Mouse (Mus musculus) liver, embryonic 13.5 days (tissue): Measurements from ENCODE around the gene Ang5. TPM values are rescaled to one million over a fixed set of nuclear protein-coding genes. Genes with fewer than 3 reads are reported as not detected.
"Not testable (repeated sequence)": the region's sequence is repeated elsewhere in the genome, so short reads cannot be mapped to it uniquely, and the experiment has no call there.

Experiments used
- ATAC-seq: fragments of 200-750 bp; cut with Nextera tagmentation; 2 replicates; pipeline ENCODE4 v1.8.0; 2017; ENCODE audit warnings: low read depth, mild to moderate bottlenecking, moderate number of reproducible peaks, moderate library complexity
- DNase-seq: peaks from one replicate; pipeline ENCODE4 v3.0.0; 2022
- H3K27ac ChIP-seq: fragments of 300-500 bp; sonication (generic); 2 replicates; pipeline ENCODE4 v1.5.1; 2015; ENCODE audit warnings: moderate library complexity, mild to moderate bottlenecking, inconsistent platforms
- H3K27me3 ChIP-seq: fragments of 300-500 bp; sonication (generic); 2 replicates; pipeline ENCODE4 v1.6.1; 2015; ENCODE audit warnings: mild to moderate bottlenecking, inconsistent platforms
- H3K36me3 ChIP-seq: fragments of 300-500 bp; sonication (generic); 2 replicates; pipeline ENCODE4 v1.6.1; 2015; ENCODE audit warnings: mild to moderate bottlenecking, inconsistent platforms
- H3K4me1 ChIP-seq: fragments of 300-500 bp; sonication (generic); replicated peaks from 2 replicates; pipeline ENCODE4 v1.6.1; 2015; ENCODE audit warnings: inconsistent platforms
- H3K4me2 ChIP-seq: fragments of 300-500 bp; sonication (generic); 2 replicates; pipeline ENCODE4 v1.6.1; 2015; ENCODE audit warnings: inconsistent platforms, mild to moderate bottlenecking, moderate library complexity
- H3K4me3 ChIP-seq: fragments of 300-500 bp; sonication (generic); replicated peaks from 2 replicates; pipeline ENCODE4 v1.5.1; 2015; ENCODE audit warnings: mild to moderate bottlenecking, inconsistent platforms
- H3K9ac ChIP-seq: fragments of 300-500 bp; sonication (generic); 2 replicates; pipeline ENCODE4 v1.6.1; 2015; ENCODE audit warnings: mild to moderate bottlenecking, inconsistent platforms
- H3K9me3 ChIP-seq: fragments of 300-500 bp; sonication (generic); replicated peaks from 2 replicates; pipeline ENCODE4 v1.6.1; 2016; ENCODE audit warnings: inconsistent platforms
- WGBS: fragments of 180-500 bp; shearing (Covaris S2); methylation state at CpG from one replicate; pipeline ENCODE4 v1.1.7; 2015; ENCODE audit not compliant: insufficient replicate concordance; 5-methylcytosine and 5-hydroxymethylcytosine counted together
- polyA plus RNA-seq: library from polyadenylated mRNA; unstranded; fragments of >200 nt; fragmentation: Nextera tagmentation; extraction: Ambion mirVana; gene quantifications from 2 replicates; pipeline ENCODE4 v1.2.1, GENCODE M21; 2015

Gene Ang5
- not detected in 2 replicates for polyA plus RNA-seq

DNA sequence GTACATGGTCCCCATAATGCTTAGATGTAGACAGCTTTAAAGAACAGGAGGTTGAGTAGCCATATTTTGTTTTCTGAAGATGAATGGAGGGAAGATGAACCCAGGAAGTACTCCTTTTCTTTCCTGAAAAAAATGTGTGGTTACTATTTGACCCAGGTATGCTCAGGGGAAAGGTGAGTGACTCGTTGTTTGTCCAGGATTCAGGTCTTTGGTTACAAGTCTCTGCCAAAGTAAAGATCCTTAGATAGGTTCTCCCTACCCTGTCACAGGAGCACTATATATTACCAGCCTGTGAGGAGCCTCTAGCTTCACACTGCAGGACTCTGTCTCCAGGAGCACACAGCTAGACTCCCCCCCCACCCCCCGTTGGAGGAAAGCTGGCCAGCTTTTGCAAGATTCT, at the start of gene Ang5:
Gene Ang5 (plus strand): TSS at position 301 of the 400 bp plus-strand sequence.
- H3K36me3 ChIP-seq, H3K4me3 ChIP-seq, H3K27ac ChIP-seq, H3K9ac ChIP-seq, DNase-seq, ATAC-seq, H3K9me3 ChIP-seq, H3K4me2 ChIP-seq, H3K4me1 ChIP-seq, H3K27me3 ChIP-seq: not testable (repeated sequence)
- no CpG with 5 or more reads among the region's 2 CpGs for WGBS

DNA sequence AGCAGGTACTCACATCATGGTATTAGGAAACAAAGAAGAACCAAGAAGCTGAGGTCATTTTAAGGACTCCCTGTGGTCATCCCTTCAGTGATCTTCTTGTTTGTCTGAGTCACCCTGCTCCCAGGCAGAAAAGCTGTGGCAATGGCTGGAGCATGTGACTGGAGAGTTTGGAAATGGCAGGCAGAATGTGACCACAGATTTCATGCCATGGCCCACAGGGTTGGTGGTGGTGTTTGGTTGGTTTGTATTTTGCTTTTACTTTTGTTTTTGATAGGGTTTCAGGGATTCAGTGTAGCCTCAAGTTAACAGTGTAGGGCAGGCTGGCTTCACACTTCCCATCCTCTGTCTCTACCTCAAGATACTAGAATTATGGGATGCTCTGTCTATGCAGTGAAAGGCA, 38.7 kb upstream of the Ang5 start:
- DNase-seq, H3K9me3 ChIP-seq, H3K36me3 ChIP-seq, H3K27ac ChIP-seq, ATAC-seq, H3K4me1 ChIP-seq, H3K27me3 ChIP-seq, H3K9ac ChIP-seq, H3K4me2 ChIP-seq, H3K4me3 ChIP-seq: not testable (repeated sequence)

DNA sequence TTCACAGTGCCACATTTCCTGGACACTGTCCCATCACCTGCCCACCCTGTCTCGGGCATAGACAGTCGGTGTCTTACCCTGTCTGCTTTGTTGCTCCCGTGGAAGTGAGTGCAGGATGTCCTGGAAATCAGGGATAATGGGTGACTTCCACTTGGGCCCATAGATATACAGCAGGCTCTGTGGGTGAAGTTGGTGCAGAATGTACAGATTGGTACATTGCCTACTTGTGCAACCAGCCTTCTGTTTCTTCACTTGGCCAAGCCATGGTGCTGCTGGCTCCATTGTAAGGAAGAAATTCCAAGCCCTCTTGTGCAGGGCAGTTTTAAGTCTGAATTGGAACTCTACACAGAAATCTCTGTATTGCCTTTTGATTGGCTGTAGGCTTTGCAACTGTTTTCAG, 33.4 kb upstream of the Ang5 start, which contains the start of gene Ear10:
Gene Ear10 (minus strand): TSS at position 101 of the 400 bp plus-strand sequence.
- not testable (repeated sequence) for H3K27me3 ChIP-seq, H3K4me3 ChIP-seq, H3K4me2 ChIP-seq, H3K36me3 ChIP-seq, H3K9ac ChIP-seq, H3K9me3 ChIP-seq, ATAC-seq, DNase-seq
- H3K27ac ChIP-seq = 0 out of 2 replicates have a peak within 1 kb of the TSS, but pooled peaks have one; percentile 13
- 67% methylated on average over 3 of the region's 3 CpGs for WGBS
- H3K4me1 ChIP-seq = peaks cover 18% of the 10 kb centered on the region; the same call in 1 of the 2 replicates

DNA sequence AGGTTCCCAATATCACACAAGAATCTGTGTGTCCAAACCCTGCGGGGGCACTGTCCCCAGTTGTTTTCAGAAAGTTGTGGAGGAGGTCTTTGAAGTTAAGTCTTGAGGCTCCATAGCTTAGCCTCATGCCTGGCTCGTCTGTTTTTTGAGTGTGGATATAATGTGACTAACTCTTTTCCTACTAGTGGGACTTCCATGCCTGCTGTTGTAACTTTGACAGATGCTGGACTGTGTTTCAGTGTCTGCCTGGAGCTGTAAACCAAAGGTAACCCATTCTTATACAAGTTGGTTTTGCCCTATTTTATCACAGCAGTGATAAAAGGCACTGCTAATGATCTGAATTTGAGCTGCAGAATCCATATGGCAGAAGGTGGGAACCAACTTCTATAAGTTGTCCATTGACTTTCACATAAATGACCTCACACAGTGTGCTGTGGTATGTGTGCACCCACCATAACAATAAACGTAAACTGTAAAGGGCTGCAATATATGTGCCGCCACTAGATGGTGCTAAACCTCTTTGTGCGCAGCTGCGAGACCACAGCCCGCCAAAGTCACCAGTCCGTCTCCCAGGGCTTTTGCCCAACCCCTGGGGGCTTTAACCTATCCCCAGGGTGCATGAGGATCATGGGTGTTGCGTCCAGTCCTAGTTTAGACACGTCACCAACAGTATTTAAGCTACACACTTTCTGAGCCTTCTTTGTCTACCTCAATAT, 32.0 kb upstream of the Ang5 start, which contains the start of gene Gm8113:
Gene Gm8113 (plus strand): TSS at position 703 of the 716 bp plus-strand sequence.
- peak; percentile 92 for ATAC-seq
- WGBS = 7% methylated on average over 10 of the region's 10 CpGs

DNA sequence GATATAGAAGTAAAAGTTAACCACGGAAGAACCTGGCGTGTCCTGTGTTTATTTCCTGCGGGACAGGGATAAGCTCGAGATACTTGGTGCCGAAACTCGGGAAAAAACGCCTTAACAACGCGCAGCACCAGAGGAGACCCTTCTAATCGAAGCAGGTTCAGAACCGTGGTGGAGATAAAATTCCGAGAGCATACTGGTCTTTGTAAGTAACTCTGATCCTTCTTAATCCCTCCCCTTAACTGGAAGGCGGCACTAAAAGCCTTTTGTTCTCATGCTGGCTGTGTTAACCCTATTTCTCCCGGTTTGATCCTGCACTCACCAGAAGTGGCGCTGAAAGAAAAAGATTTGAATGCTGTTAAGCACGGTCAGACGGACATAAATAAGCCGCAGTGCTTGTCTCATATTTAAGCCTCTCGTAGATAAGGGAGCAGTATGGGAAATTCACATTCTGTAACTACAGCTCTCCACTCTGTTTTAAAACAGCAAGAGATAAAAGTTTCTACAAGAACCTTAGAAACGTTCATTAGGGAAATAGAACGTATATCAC, 31.4 kb upstream of the Ang5 start:
- peak overlapping the region; percentile 64 for H3K4me3 ChIP-seq
- not testable (repeated sequence) for DNase-seq, H3K36me3 ChIP-seq, H3K27me3 ChIP-seq, H3K9me3 ChIP-seq
- 5% methylated on average over 21 of the region's 21 CpGs for WGBS
- peaks cover 18% of the 10 kb centered on the region; the same call in 1 of the 2 replicates for H3K4me1 ChIP-seq
- peak; percentile 82 for ATAC-seq
- H3K9ac ChIP-seq = peak overlapping the region; percentile 71
- peak overlapping the region; percentile 70 for H3K4me2 ChIP-seq
- H3K27ac ChIP-seq = peak overlapping the region; percentile 73

More for the DNA sequence above, 32.0 kb upstream of the Ang5 start, which contains the start of gene Gm8113:
- Histone ChIP-seq H3K9ac (peak within 1 kb of the TSS; percentile 71), H3K27ac (peak within 1 kb of the TSS; percentile 73), H3K4me1 (peaks cover 18% of the 10 kb centered on the region; the same call in 1 of the 2 replicates), H3K4me2 (peak within 1 kb of the TSS; percentile 70), H3K4me3 (peak within 1 kb of the TSS; percentile 64)
- not testable (repeated sequence) for H3K9me3 ChIP-seq, H3K36me3 ChIP-seq, H3K27me3 ChIP-seq
- DNase-seq = peak; percentile 72

DNA sequence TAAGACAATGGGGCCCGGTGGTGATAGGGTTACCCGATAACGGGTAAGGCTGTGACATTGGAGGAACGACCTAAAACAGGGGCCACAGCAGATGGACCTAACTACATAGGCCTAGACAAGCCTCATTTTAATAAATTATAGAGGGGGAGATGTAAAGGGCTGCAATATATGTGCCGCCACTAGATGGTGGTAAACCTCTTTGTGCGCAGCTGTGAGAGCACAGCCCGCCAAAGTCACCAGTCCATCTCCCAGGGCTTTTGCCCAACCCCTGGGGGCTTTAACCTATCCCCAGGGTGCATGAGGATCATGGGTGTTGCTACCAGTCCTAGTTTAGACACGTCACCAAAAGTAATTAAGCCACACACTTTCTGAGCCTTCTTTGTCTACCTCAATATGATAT, 23.9 kb upstream of the Ang5 start:
- WGBS = 21% methylated on average over 8 of the region's 8 CpGs
- not testable (repeated sequence) for H3K27ac ChIP-seq, H3K36me3 ChIP-seq, H3K4me3 ChIP-seq, H3K9me3 ChIP-seq, H3K4me2 ChIP-seq, H3K27me3 ChIP-seq, H3K9ac ChIP-seq, ATAC-seq
- DNase-seq = peak; percentile 29
- peaks cover 15% of the 10 kb centered on the region for H3K4me1 ChIP-seq

DNA sequence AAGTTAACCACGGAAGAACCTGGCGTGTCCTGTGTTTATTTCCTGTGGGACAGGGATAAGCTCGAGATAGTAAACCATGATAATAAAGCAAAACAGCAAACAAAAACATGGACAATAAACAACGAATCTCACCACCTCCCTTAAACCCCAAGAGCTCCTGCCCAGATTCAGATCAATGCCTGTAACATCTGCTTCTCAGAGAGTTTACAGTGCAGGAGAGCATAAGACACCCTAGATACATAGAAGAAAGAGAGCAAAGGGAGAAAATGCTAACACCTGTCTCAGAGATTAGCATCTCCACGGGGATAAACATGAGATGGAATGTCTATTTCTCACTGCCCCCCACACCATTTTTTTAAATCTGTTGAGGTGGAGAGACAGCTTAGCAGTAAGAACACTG, 23.5 kb upstream of the Ang5 start:
- 43% methylated on average over 5 of the region's 5 CpGs for WGBS
- not testable (repeated sequence) for H3K4me3 ChIP-seq, H3K36me3 ChIP-seq, H3K4me2 ChIP-seq, H3K27ac ChIP-seq, DNase-seq, H3K9me3 ChIP-seq, H3K9ac ChIP-seq, ATAC-seq, H3K27me3 ChIP-seq
- peaks cover 17% of the 10 kb centered on the region for H3K4me1 ChIP-seq

DNA sequence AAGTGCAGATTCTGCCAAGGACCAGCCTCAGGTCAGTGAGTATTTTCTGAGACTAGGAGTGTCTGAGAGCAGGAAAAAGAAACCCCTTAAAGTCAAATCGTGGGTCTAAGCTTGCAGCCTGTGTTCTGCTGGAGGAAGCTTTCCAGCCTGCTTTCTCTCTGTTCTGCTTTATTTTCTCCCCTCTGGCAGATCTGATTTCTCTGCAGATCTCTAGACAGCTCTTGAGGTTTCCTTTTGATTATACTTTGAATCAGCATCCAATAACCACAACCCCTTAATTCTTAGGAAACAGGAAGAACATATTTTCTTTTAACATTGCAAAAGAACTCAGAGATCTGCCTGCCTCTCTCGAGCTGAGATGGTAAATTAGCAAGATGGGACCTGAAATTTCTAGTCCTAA, 3.5 kb upstream of the Ang5 start:
- H3K4me2 ChIP-seq, H3K4me3 ChIP-seq, DNase-seq, H3K9me3 ChIP-seq, H3K27me3 ChIP-seq, H3K27ac ChIP-seq, H3K4me1 ChIP-seq, H3K9ac ChIP-seq, H3K36me3 ChIP-seq, ATAC-seq: not testable (repeated sequence)
- 14% methylated on average over 2 of the region's 2 CpGs for WGBS

DNA sequence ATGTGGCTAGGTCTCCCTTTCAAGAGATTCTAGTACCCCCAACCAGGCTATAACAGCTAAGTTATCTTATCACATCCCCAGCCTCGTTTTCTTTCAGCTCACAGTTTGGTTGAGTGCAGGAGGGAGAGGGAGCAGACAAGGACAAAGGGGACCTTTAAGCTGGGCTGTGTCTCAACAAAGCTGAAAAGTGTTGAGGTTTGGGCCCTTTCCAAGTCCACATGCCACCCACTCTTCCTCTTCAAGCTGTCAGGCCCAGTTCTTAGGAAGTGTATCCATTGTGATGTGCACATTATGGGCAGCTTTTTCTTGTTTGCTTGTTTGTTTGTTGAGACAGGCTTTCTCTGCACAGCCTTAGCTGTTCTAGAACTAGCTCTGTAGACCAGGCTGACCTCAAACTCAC, 1.8 kb upstream of the Ang5 start:
- DNase-seq, H3K27ac ChIP-seq, H3K36me3 ChIP-seq, H3K4me3 ChIP-seq, H3K27me3 ChIP-seq, ATAC-seq, H3K9me3 ChIP-seq, H3K4me2 ChIP-seq, H3K9ac ChIP-seq, H3K4me1 ChIP-seq: not testable (repeated sequence)
- no CpG with 5 or more reads among the region's 1 CpGs for WGBS

DNA sequence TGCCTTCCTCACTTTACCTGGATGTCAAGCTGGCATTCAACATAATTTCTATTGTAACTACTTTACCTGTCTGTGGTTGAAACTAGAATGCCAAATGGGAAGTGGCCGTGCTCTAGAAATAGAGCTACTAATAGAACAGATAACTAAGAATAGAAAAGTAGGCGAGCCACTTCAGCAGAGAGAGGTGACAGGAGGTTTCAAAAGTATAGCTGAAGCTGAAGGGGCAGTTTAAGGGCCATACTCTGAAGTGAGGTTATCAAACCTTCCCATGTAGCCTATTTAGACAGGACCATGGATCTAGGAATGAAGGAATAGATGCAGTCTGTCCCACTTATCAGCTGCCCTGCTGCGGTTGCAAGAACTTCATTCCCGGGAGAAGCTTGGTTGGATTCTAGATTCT, 26.6 kb downstream of the Ang5 start:
- ATAC-seq (no peak), DNase-seq (no peak)
- no peaks in the 10 kb centered on the region for H3K9me3 ChIP-seq
- H3K4me3 ChIP-seq = no peak overlapping the region
- peaks cover 10% of the 10 kb centered on the region for H3K4me1 ChIP-seq
- no peak overlapping the region for H3K9ac ChIP-seq
- H3K27ac ChIP-seq = no peak overlapping the region
- no peaks in the 10 kb centered on the region for H3K36me3 ChIP-seq
- 37% methylated on average over 4 of the region's 4 CpGs for WGBS
- no peak overlapping the region for H3K4me2 ChIP-seq
- H3K27me3 ChIP-seq = no peaks in the 10 kb centered on the region

DNA sequence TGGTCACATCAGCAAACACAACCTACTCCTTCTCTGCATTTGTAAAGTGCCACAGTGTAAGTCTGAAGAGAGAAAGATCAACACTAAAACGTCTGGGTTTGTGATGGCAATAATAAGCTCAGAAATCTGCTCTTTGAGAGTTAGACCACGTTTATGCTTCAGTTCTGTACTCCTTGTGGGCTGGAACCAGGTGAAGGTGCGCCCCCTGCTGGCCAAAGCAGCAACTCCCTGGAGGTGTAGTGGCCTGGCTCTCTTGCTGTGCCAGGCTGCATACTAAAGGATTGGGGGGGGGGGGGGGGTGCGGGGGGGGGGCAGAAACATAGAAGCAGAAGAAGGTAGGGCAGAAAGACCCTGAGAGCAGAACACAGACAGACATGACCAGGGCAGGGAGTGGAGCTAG, 27.0 kb downstream of the Ang5 start:
- no peak overlapping the region for H3K27ac ChIP-seq
- no peak overlapping the region for H3K9ac ChIP-seq
- peaks cover 10% of the 10 kb centered on the region for H3K4me1 ChIP-seq
- under 1% methylated on average over 4 of the region's 4 CpGs for WGBS
- H3K36me3 ChIP-seq = no peaks in the 10 kb centered on the region
- H3K9me3 ChIP-seq = no peaks in the 10 kb centered on the region
- H3K4me2 ChIP-seq = no peak overlapping the region
- peak; percentile 55 for DNase-seq
- no peak overlapping the region for H3K4me3 ChIP-seq
- H3K27me3 ChIP-seq = no peaks in the 10 kb centered on the region
- ATAC-seq = peak; percentile 77
